Mouse (Mus musculus): Measurements from ENCODE around the gene Tmx2. TPM values are rescaled to one million over a fixed set of nuclear protein-coding genes. Genes with fewer than 3 reads are reported as not detected.

Tmx2 gene
- polyA plus RNA-seq, 1 experiment from 2014 or later = 231 TPM

DNA sequence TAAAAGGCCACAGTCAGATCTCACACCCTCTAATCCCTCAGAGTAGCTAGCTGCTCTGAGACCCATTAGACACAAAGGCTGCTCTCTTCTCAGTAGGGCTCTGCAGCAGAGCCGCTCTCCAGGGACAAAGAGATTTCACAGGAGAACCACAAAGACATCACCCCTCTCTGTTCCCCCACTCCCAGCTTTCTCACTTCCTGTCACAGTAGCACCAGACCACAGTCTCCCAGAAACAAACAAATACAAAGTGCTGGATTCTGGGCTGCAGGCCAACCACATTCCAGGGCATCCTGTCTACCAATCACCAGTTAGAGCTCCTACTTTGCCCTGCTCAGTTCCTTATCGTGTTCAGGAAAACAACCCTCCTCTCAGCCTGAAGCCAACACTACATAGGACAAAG, 43.3 kb downstream of the Tmx2 start:
- Histone ChIP-seq H3K9ac (ENCODE audit: low read length) (peak overlapping the region; percentile 29; the same call in 1 of the 2 replicates), H3K4me3 (ENCODE audit: low read depth, low read length) (no peak overlapping the region), H3K9me3 (replicated peaks; ENCODE audit: control insufficient read depth, low read length) (no peaks in the 10 kb centered on the region), H3K4me2 (ENCODE audit: low read length) (no peak overlapping the region; the same call in 1 of the 2 replicates), H3K4me1 (ENCODE audit: control insufficient read depth, insufficient read depth, low read length) (peaks cover 39% of the 10 kb centered on the region), H3K27ac (ENCODE audit: low read depth, low read length) (peak overlapping the region; percentile 87), H3K27me3 (replicated peaks; ENCODE audit: control insufficient read depth, insufficient read depth, low read length) (no peaks in the 10 kb centered on the region), H3K36me3 (ENCODE audit: control insufficient read depth, insufficient read depth, low read length) (no peaks in the 10 kb centered on the region)
- 0% methylated on average over 2 of the region's 2 CpGs for WGBS
- ATAC-seq (peak; percentile 96), DNase-seq (ENCODE audit: low spot score) (peak; percentile 94)

- Histone ChIP-seq H3K4me3 (ENCODE audit: low read depth, low read length) (no peak overlapping the region), H3K27ac (ENCODE audit: low read depth, low read length) (peak overlapping the region; percentile 87), H3K27me3 (replicated peaks; ENCODE audit: control insufficient read depth, insufficient read depth, low read length) (no peaks in the 10 kb centered on the region), H3K36me3 (ENCODE audit: control insufficient read depth, insufficient read depth, low read length) (no peaks in the 10 kb centered on the region), H3K9ac (ENCODE audit: low read length) (peak overlapping the region; percentile 29; the same call in 1 of the 2 replicates), H3K4me1 (ENCODE audit: control insufficient read depth, insufficient read depth, low read length) (peaks cover 39% of the 10 kb centered on the region), H3K4me2 (ENCODE audit: low read length) (no peak overlapping the region), H3K9me3 (replicated peaks; ENCODE audit: control insufficient read depth, low read length) (no peaks in the 10 kb centered on the region)
- peak; percentile 24 for ATAC-seq
- 24% methylated on average over 4 of the region's 4 CpGs for WGBS
- DNase-seq (ENCODE audit: low spot score) = peak; percentile 29
Measured at GRCm38 (mm10) chr2:84634934-84635482, 43.9 kb downstream of the Tmx2 start.

DNA sequence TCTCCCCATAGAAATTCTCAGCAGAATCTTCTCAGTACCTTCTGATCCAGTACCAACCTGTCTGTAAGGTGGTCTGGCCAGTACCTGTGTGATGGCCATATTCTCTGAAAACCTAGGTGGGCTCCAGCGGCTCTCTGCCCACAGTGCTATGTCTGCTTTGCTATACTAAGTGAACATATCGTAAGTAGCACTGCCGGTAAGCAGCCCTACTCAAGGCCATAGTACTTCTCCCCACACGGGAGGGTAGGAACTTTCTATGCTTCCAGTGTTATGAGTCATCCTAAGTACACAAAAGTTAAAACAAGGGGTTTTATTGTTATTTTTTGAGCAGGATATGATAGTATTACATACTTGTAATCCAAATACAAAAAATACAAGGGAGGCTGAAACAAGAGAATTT, 44.9 kb downstream of the Tmx2 start:
- Histone ChIP-seq H3K4me2 (ENCODE audit: low read length) (no peak overlapping the region), H3K4me3 (ENCODE audit: low read depth, low read length) (no peak overlapping the region), H3K9ac (ENCODE audit: low read length) (no peak overlapping the region), H3K4me1 (ENCODE audit: control insufficient read depth, insufficient read depth, low read length) (peaks cover 39% of the 10 kb centered on the region), H3K27me3 (replicated peaks; ENCODE audit: control insufficient read depth, insufficient read depth, low read length) (no peaks in the 10 kb centered on the region), H3K36me3 (ENCODE audit: control insufficient read depth, insufficient read depth, low read length) (peaks cover 2% of the 10 kb centered on the region; the same call in 1 of the 2 replicates), H3K9me3 (replicated peaks; ENCODE audit: control insufficient read depth, low read length) (no peaks in the 10 kb centered on the region), H3K27ac (ENCODE audit: low read depth, low read length) (no peak overlapping the region)
- no peak for DNase-seq (ENCODE audit: low spot score)
- ATAC-seq = no peak
- WGBS = 87% methylated on average over 4 of the region's 4 CpGs

DNA sequence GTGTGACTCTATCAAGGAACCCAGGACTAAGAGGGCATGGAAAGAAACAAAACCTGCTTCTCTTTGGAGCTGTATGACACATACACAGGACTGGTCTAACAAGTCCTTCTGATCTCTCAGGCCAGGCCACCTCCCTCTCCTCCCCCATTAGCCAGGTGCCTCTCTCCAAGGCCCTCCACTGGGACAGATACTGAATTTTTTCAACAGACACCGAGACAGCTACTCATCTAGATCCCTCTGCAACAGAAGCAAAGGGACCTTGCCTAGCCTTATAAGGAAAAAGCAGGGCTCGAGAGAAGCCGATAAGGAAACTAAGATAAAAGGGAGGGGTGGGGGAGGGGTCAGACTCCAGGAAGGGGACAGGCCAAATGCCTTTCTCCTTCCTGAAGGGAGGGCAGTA, 45.9 kb downstream of the Tmx2 start:
- Histone ChIP-seq H3K27me3 (replicated peaks; ENCODE audit: control insufficient read depth, insufficient read depth, low read length) (no peaks in the 10 kb centered on the region), H3K4me3 (ENCODE audit: low read depth, low read length) (no peak overlapping the region), H3K4me2 (ENCODE audit: low read length) (no peak overlapping the region), H3K9me3 (replicated peaks; ENCODE audit: control insufficient read depth, low read length) (no peaks in the 10 kb centered on the region), H3K4me1 (ENCODE audit: control insufficient read depth, insufficient read depth, low read length) (peaks cover 36% of the 10 kb centered on the region), H3K9ac (ENCODE audit: low read length) (no peak overlapping the region), H3K36me3 (ENCODE audit: control insufficient read depth, insufficient read depth, low read length) (peaks cover 3% of the 10 kb centered on the region; the same call in 1 of the 2 replicates), H3K27ac (ENCODE audit: low read depth, low read length) (no peak overlapping the region)
- ATAC-seq (no peak), DNase-seq (ENCODE audit: low spot score) (no peak)
- WGBS = 17% methylated on average over 3 of the region's 3 CpGs

DNA sequence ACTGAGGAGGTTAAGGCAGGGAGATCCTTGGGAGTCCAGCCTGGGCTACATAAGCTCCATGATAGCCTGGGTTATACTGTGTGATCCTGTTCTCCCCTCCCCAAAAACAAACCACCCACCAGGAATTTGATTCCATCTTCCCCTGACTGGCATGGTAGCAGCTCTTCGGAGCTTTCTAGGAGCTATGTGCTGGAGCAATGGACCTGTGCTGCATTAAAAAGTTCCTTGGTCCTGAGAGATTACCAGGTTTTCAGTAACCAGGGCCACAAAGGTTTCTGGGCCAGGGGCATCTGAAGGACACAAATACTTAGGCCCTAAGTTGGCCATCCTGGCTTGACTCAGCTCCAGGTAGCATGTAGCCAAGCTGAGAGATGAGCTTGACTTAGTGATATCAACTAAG, 46.9 kb downstream of the Tmx2 start:
- Histone ChIP-seq H3K27me3 (replicated peaks; ENCODE audit: control insufficient read depth, insufficient read depth, low read length) (no peaks in the 10 kb centered on the region), H3K4me1 (ENCODE audit: control insufficient read depth, insufficient read depth, low read length) (peaks cover 27% of the 10 kb centered on the region), H3K27ac (ENCODE audit: low read depth, low read length) (no peak overlapping the region), H3K36me3 (ENCODE audit: control insufficient read depth, insufficient read depth, low read length) (peaks cover 3% of the 10 kb centered on the region; the same call in 1 of the 2 replicates), H3K9me3 (replicated peaks; ENCODE audit: control insufficient read depth, low read length) (no peaks in the 10 kb centered on the region), H3K9ac (ENCODE audit: low read length) (no peak overlapping the region), H3K4me2 (ENCODE audit: low read length) (no peak overlapping the region), H3K4me3 (ENCODE audit: low read depth, low read length) (no peak overlapping the region)
- DNase-seq (ENCODE audit: low spot score) = no peak
- WGBS = 95% methylated on average over 1 of the region's 1 CpGs
- no peak for ATAC-seq

- H3K4me2 ChIP-seq (ENCODE audit: low read length) = no peak overlapping the region
- H3K27me3 ChIP-seq (replicated peaks; ENCODE audit: control insufficient read depth, insufficient read depth, low read length) = no peaks in the 10 kb centered on the region
- H3K27ac ChIP-seq (ENCODE audit: low read depth, low read length) = no peak overlapping the region
- no peak overlapping the region for H3K9ac ChIP-seq (ENCODE audit: low read length)
- H3K4me1 ChIP-seq (ENCODE audit: control insufficient read depth, insufficient read depth, low read length) = no peaks in the 10 kb centered on the region
- WGBS = 81% methylated on average over 3 of the region's 3 CpGs
- H3K9me3 ChIP-seq (replicated peaks; ENCODE audit: control insufficient read depth, low read length) = no peaks in the 10 kb centered on the region
- H3K36me3 ChIP-seq (ENCODE audit: control insufficient read depth, insufficient read depth, low read length) = peaks cover 12% of the 10 kb centered on the region; the same call in 1 of the 2 replicates
- DNase-seq (ENCODE audit: low spot score) (no peak), ATAC-seq (no peak)
- no peak overlapping the region for H3K4me3 ChIP-seq (ENCODE audit: low read depth, low read length)
Measured at GRCm38 (mm10) chr2:84627036-84627435, 51.9 kb downstream of the Tmx2 start.

- Histone ChIP-seq H3K9me3 (replicated peaks; ENCODE audit: control insufficient read depth, low read length) (no peaks in the 10 kb centered on the region), H3K4me3 (ENCODE audit: low read depth, low read length) (no peak overlapping the region), H3K9ac (ENCODE audit: low read length) (no peak overlapping the region), H3K4me1 (ENCODE audit: control insufficient read depth, insufficient read depth, low read length) (no peaks in the 10 kb centered on the region), H3K36me3 (ENCODE audit: control insufficient read depth, insufficient read depth, low read length) (peaks cover 12% of the 10 kb centered on the region; the same call in 1 of the 2 replicates), H3K27me3 (replicated peaks; ENCODE audit: control insufficient read depth, insufficient read depth, low read length) (no peaks in the 10 kb centered on the region), H3K27ac (ENCODE audit: low read depth, low read length) (no peak overlapping the region), H3K4me2 (ENCODE audit: low read length) (no peak overlapping the region)
- DNase-seq (ENCODE audit: low spot score) (no peak), ATAC-seq (no peak)
- 78% methylated on average over 7 of the region's 7 CpGs for WGBS
Measured at GRCm38 (mm10) chr2:84626366-84626975, 52.5 kb downstream of the Tmx2 start.

DNA sequence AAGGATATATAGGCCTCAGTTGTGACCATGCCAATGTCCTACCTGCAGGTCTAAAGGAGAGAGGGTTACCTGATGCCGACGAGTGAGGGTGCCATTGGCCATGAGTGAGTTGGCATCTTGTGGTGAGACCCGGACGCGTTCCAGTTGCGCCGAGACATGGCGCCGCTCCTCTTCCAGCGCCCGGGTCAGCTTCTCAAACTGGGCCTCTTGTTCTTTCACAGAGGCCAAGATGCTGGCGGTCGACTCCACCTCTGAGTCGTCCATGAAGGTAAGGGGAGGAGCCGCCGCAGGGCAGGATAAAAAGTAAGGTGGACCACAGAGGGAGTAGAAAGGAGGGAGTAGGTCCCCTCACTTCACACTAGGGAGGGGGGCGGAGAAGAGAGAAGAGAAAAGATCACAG, 54.7 kb downstream of the Tmx2 start:
- H3K4me1 ChIP-seq (ENCODE audit: control insufficient read depth, insufficient read depth, low read length) = no peaks in the 10 kb centered on the region
- no peak overlapping the region for H3K9ac ChIP-seq (ENCODE audit: low read length)
- H3K36me3 ChIP-seq (ENCODE audit: control insufficient read depth, insufficient read depth, low read length) = peaks cover 31% of the 10 kb centered on the region
- 93% methylated on average over 17 of the region's 17 CpGs for WGBS
- no peak for ATAC-seq
- DNase-seq (ENCODE audit: low spot score) = no peak
- H3K4me2 ChIP-seq (ENCODE audit: low read length) = no peak overlapping the region
- no peak overlapping the region for H3K4me3 ChIP-seq (ENCODE audit: low read depth, low read length)
- H3K27ac ChIP-seq (ENCODE audit: low read depth, low read length) = no peak overlapping the region
- H3K9me3 ChIP-seq (replicated peaks; ENCODE audit: control insufficient read depth, low read length) = no peaks in the 10 kb centered on the region
- no peaks in the 10 kb centered on the region for H3K27me3 ChIP-seq (replicated peaks; ENCODE audit: control insufficient read depth, insufficient read depth, low read length)

GRCm38 (mm10) chr2:84623428-84624119, 55.4 kb downstream of the Tmx2 start:
- Histone ChIP-seq H3K9ac (ENCODE audit: low read length) (no peak overlapping the region), H3K27me3 (replicated peaks; ENCODE audit: control insufficient read depth, insufficient read depth, low read length) (no peaks in the 10 kb centered on the region), H3K36me3 (ENCODE audit: control insufficient read depth, insufficient read depth, low read length) (peaks cover 31% of the 10 kb centered on the region), H3K4me1 (ENCODE audit: control insufficient read depth, insufficient read depth, low read length) (no peaks in the 10 kb centered on the region), H3K27ac (ENCODE audit: low read depth, low read length) (no peak overlapping the region), H3K9me3 (replicated peaks; ENCODE audit: control insufficient read depth, low read length) (no peaks in the 10 kb centered on the region), H3K4me2 (ENCODE audit: low read length) (no peak overlapping the region), H3K4me3 (ENCODE audit: low read depth, low read length) (no peak overlapping the region)
- no peak for ATAC-seq
- over 99% methylated on average over 3 of the region's 3 CpGs for WGBS
- DNase-seq (ENCODE audit: low spot score) = no peak

Data from forebrain, embryonic 14.5 days (tissue).